Mouse (Mus musculus): Measurements from ENCODE around the gene Hydin. TPM values are rescaled to one million over a fixed set of nuclear protein-coding genes. Genes with fewer than 3 reads are reported as not detected.
"Not testable (repeated sequence)": the region's sequence is repeated elsewhere in the genome, so short reads cannot be mapped to it uniquely, and the experiment has no call there.

Gene Hydin
- polyA plus RNA-seq, 1 experiment from 2014 or later = 0.21 TPM

DNA sequence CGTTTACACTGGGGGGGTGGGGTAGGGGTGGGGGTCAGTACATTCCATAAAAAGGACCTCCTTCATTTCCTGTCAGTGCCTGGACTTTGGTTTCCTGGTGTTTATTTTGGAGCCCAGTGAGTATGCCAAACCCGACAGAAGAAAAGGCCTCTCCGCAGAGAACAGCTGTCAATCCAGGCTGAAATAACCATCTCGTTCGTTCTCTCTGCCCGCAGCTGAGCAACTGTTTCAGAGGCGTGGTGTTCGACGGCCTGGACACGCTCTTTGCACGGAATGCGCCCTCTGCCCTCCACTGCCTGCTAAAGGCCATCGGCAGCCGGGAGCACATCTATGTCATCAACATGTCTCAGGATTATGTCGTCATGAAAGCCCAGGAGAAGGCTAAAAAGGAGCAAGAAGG lies 258.5 kb downstream of the Hydin start:
- WGBS = 55% methylated on average over 15 of the region's 15 CpGs
- H3K4me1 ChIP-seq = peaks cover 4% of the 10 kb centered on the region
- H3K27me3 ChIP-seq (replicated peaks) = no peaks in the 10 kb centered on the region
- no peak overlapping the region for H3K9ac ChIP-seq
- ATAC-seq (ENCODE audit: extremely low read depth, insufficient number of reproducible peaks, low FRiP score, low TSS enrichment) = no peak
- no peak overlapping the region for H3K27ac ChIP-seq (replicated peaks)
- H3K36me3 ChIP-seq = no peaks in the 10 kb centered on the region
- H3K9me3 ChIP-seq = no peaks in the 10 kb centered on the region
- no peak overlapping the region for H3K4me3 ChIP-seq
- H3K4me2 ChIP-seq = no peak overlapping the region

DNA sequence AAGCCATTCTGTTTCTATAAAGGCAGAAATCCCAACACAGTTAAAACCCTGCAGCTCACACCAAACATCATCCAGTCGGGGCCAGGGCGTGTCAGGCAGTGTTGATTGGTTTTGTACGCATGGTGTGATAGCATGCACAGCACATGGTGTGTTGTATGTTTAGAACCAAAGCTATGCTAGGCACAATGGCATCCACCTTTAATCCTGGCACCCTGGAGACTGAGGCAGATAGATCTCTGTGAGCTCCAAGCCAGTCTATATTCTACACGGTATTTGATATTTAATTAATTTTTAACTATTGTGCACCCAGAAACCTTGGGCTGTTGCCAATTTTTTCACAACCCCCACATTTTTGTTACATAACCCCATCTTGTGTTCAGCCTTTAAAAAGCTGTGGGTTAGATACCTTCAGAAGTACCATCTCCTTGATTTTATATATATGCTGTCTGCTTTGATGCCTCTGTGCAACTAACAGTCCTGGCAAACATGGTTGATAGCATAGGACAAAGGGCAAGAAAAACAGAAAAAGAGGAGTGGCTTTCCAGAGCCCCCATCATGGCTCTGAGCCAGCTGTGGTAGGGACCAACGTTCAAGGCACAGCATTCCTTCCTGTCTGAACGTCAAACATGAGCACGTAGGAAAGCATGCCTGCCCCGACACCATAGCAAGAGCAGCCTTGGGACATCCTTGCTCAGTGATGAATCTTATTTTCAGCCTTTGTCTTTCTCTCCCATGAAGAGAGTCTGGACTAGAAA lies 263.4 kb downstream of the Hydin start:
- no peak for ATAC-seq (ENCODE audit: extremely low read depth, insufficient number of reproducible peaks, low FRiP score, low TSS enrichment)
- Histone ChIP-seq H3K4me3 (no peak overlapping the region), H3K4me1 (peaks cover 7% of the 10 kb centered on the region), H3K9ac (no peak overlapping the region), H3K27me3 (replicated peaks) (0 out of 2 replicates have a peak, but pooled peaks cover 7% of the 10 kb centered on the region), H3K9me3 (no peaks in the 10 kb centered on the region), H3K4me2 (no peak overlapping the region), H3K27ac (replicated peaks) (no peak overlapping the region), H3K36me3 (no peaks in the 10 kb centered on the region)
- WGBS = 54% methylated on average over 8 of the region's 8 CpGs

DNA sequence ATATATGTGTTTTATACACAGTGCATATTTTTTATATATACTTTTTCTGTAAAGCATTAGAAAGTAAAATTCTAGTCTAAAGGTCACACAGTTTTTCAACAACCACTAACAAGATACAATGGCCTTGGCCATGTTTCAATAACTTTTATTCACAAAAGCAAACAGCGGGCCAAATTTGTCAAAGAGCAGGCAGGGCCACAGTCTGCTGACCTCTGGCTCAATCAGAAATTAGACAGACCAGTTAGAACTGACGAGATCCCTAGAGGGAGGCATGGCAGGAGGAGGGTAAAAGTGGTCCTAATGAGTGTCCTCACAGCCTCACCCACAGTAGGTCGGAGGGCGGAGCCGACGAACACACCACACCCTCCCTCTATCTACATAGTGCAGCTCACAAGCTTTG lies 267.0 kb downstream of the Hydin start:
- H3K27ac ChIP-seq (replicated peaks) = no peak overlapping the region
- no peak overlapping the region for H3K4me3 ChIP-seq
- H3K4me1 ChIP-seq = 0 out of 2 replicates have a peak, but pooled peaks cover 3% of the 10 kb centered on the region
- ATAC-seq (ENCODE audit: extremely low read depth, insufficient number of reproducible peaks, low FRiP score, low TSS enrichment) = no peak
- no peaks in the 10 kb centered on the region for H3K36me3 ChIP-seq
- H3K4me2 ChIP-seq = no peak overlapping the region
- no peaks in the 10 kb centered on the region for H3K9me3 ChIP-seq
- 0 out of 2 replicates have a peak, but pooled peaks cover 7% of the 10 kb centered on the region for H3K27me3 ChIP-seq (replicated peaks)
- H3K9ac ChIP-seq = no peak overlapping the region
- 76% methylated on average over 6 of the region's 6 CpGs for WGBS

DNA sequence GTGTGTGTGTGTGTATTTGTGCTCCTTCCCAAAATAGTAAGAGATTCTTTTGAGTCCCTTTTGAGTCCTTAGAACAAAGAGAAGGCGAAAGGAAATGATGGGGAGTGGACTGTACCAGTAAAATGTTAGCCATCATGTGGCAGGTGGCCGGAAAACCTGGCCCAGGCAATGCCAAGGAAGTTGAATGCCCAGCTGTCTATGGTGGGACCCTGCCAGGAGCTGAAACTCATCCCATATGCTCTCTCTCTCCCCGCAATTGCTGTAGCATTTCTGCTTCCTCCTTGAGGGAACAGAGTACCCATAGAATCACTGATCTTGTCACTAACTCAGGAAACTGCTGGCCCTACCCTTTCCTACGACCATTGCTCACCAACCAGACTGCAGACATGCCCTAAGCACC lies 271.1 kb downstream of the Hydin start:
- H3K27ac ChIP-seq (replicated peaks) = no peak overlapping the region
- whole genome bisulfite sequencing = 67% methylated on average over 4 of the region's 4 CpGs
- H3K27me3 ChIP-seq (replicated peaks) = 0 out of 2 replicates have a peak, but pooled peaks cover 5% of the 10 kb centered on the region
- no peaks in the 10 kb centered on the region for H3K4me1 ChIP-seq
- no peak overlapping the region for H3K4me2 ChIP-seq
- ATAC-seq (ENCODE audit: extremely low read depth, insufficient number of reproducible peaks, low FRiP score, low TSS enrichment) = no peak
- no peaks in the 10 kb centered on the region for H3K9me3 ChIP-seq
- no peak overlapping the region for H3K9ac ChIP-seq
- H3K4me3 ChIP-seq = no peak overlapping the region
- no peaks in the 10 kb centered on the region for H3K36me3 ChIP-seq

DNA sequence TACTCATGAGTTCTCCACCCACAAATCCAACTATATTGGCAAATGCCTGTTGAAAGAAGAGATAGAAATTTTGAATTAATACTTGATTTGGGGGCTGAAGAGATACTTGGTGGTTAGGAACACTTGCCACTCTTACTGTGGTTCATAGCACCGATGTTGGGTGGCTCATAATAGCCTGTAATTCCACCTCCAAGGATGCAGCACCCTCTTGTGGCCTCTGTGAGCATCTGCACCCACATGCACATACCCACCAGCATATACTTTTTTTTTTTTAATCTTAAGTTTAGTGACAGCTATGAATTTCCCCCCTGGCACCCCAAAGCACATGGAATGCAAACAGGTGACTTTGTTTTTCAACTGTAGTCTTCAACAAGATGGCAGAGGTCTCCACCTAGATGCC lies 283.6 kb downstream of the Hydin start:
- ATAC-seq (ENCODE audit: extremely low read depth, insufficient number of reproducible peaks, low FRiP score, low TSS enrichment) = no peak
- WGBS = 70% methylated on average over 1 of the region's 1 CpGs
- H3K27ac ChIP-seq (replicated peaks) = no peak overlapping the region

DNA sequence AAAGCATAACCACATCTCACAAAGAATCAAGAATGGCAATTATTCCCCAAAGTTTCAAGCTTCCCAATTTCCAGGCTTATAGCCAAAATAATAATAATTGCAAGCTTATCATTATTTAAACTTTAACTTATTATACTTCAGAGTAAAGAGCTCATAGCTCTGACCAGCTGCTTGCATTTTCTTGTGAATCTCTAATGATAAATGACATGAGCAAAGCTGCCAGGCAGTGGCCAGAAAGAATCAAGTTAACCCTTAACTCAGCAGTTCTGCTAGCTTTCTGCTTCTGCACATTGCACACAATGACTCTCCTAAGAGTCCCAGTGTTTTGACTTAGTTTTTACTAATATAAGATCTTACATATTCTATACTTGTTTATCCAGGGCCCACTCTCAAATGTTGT lies 285.3 kb downstream of the Hydin start:
- not testable (repeated sequence) for H3K4me1 ChIP-seq; H3K4me3 ChIP-seq; H3K36me3 ChIP-seq; ATAC-seq (ENCODE audit: extremely low read depth, insufficient number of reproducible peaks, low FRiP score, low TSS enrichment); H3K9ac ChIP-seq; H3K4me2 ChIP-seq; H3K27ac ChIP-seq (replicated peaks); H3K9me3 ChIP-seq
- H3K27me3 ChIP-seq (replicated peaks) = peaks cover 24% of the 10 kb centered on the region; the same call in 1 of the 2 replicates

More for the DNA sequence above, 283.6 kb downstream of the Hydin start:
- Histone ChIP-seq H3K27me3 (replicated peaks) (peaks cover 10% of the 10 kb centered on the region; the same call in 1 of the 2 replicates), H3K4me3 (no peak overlapping the region), H3K36me3 (no peaks in the 10 kb centered on the region), H3K9ac (no peak overlapping the region), H3K4me1 (no peaks in the 10 kb centered on the region), H3K4me2 (no peak overlapping the region), H3K9me3 (peaks cover 4% of the 10 kb centered on the region; the same call in 1 of the 2 replicates)

DNA sequence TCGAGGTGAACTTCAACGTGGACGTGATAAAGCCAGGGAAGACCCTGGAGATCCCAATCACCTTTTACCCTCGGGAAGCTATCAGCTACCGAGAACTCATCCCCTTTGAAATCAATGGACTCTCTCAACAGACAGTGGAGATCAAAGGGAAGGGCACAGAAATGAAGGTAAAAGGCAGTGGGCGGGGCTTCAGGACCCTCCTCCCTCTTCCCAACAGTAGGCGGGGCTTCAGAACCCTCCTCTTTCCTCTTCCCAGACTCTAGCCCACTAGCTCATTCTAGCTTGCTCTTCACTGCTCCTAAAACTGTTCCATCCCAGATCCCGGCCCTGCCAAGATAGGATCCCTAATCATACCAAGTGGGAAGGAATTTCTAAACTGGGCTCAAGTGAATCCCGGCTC lies 325.9 kb downstream of the Hydin start:
- H3K4me3 ChIP-seq = no peak overlapping the region
- no peak overlapping the region for H3K4me2 ChIP-seq
- no peaks in the 10 kb centered on the region for H3K9me3 ChIP-seq
- WGBS = 65% methylated on average over 9 of the region's 9 CpGs
- H3K9ac ChIP-seq = no peak overlapping the region
- H3K36me3 ChIP-seq = no peaks in the 10 kb centered on the region
- no peak for ATAC-seq (ENCODE audit: extremely low read depth, insufficient number of reproducible peaks, low FRiP score, low TSS enrichment)
- peaks cover 14% of the 10 kb centered on the region; the same call in 1 of the 2 replicates for H3K27me3 ChIP-seq (replicated peaks)
- no peak overlapping the region for H3K27ac ChIP-seq (replicated peaks)
- no peaks in the 10 kb centered on the region for H3K4me1 ChIP-seq

DNA sequence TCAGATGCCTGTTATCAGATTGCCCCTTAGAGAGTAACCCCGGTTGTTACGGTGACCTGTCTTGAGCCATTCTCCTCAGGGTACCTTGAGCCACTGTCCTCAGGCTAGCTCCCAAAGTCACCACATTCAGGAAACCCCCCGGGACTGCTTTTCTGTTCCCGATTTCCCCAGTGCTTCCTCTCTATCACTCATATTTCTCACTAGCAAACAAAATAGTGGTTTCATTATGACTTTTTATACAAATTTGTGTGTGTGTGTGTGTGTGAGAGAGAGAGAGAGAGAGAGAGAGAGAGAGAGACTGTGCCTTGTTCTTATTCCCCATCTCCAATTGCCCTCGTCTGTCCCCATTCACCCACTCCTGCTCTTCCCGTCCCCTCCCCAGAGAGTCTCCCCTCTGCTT lies 327.4 kb downstream of the Hydin start:
- Histone ChIP-seq H3K4me1 (no peaks in the 10 kb centered on the region), H3K4me2 (no peak overlapping the region), H3K4me3 (no peak overlapping the region), H3K9me3 (no peaks in the 10 kb centered on the region), H3K9ac (no peak overlapping the region), H3K27ac (replicated peaks) (no peak overlapping the region), H3K27me3 (replicated peaks) (peaks cover 14% of the 10 kb centered on the region; the same call in 1 of the 2 replicates), H3K36me3 (no peaks in the 10 kb centered on the region)
- 64% methylated on average over 6 of the region's 6 CpGs for WGBS
- ATAC-seq (ENCODE audit: extremely low read depth, insufficient number of reproducible peaks, low FRiP score, low TSS enrichment) = no peak

DNA sequence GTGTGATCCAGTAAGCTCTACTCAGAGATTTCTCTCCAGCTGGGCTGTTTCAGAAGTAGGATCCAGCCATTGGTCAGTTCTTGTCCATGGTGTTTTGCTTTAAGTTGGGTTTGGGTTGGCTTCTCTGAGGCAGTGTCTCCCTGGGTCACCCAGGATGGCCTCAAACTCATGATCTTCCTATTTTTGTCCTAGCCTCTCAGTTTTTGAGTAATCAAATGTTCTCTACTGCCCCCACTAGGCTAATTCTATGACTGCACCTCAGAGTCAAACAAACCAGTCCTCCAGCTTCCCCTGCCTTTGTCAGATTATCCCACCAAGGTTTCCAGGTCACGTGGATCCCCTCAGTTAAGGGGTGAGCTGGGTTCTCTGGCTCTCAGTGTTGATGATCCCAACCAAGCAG lies 337.8 kb downstream of the Hydin start:
- no peak overlapping the region for H3K4me3 ChIP-seq
- H3K4me2 ChIP-seq = no peak overlapping the region
- no peak overlapping the region for H3K9ac ChIP-seq
- no peak for ATAC-seq (ENCODE audit: extremely low read depth, insufficient number of reproducible peaks, low FRiP score, low TSS enrichment)
- H3K36me3 ChIP-seq = no peaks in the 10 kb centered on the region
- H3K9me3 ChIP-seq = no peaks in the 10 kb centered on the region
- 3% methylated on average over 1 of the region's 1 CpGs for WGBS
- no peaks in the 10 kb centered on the region for H3K4me1 ChIP-seq
- H3K27me3 ChIP-seq (replicated peaks) = 0 out of 2 replicates have a peak, but pooled peaks cover 5% of the 10 kb centered on the region
- no peak overlapping the region for H3K27ac ChIP-seq (replicated peaks)

DNA sequence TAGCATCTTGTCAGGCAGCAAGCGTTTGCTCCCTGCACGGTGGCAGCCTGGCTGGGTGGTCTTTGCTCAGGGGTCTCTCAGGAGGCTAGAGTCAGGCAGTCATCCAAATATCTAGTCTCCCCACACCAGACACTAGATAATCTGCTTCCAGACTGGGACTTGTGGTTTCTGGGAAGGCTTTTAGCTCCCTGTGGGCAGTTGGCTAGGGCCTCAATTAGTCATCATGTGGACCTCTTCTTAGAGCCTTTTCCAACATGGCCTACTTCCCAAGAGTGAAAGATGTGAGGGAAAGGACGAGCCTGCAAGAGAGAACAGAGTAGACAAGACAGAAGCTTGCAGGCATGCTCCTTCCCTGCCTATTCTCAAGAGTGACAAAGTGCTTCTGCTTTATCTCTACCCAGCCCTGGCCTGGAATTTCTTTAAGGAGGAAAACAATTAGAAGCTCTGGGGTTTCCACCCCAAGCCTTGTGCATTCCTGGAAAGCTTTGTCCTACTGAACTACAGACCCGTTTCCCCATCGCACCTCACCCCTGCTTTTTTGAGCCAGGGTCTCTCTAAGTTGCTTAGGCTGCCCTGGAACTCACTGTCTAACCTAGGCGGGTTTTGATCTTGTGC lies 338.7 kb downstream of the Hydin start:
- Histone ChIP-seq H3K27me3 (replicated peaks) (no peaks in the 10 kb centered on the region), H3K9me3 (no peaks in the 10 kb centered on the region), H3K4me3 (no peak overlapping the region), H3K27ac (replicated peaks) (no peak overlapping the region), H3K4me1 (no peaks in the 10 kb centered on the region), H3K36me3 (no peaks in the 10 kb centered on the region), H3K9ac (no peak overlapping the region), H3K4me2 (no peak overlapping the region)
- WGBS = 46% methylated on average over 6 of the region's 6 CpGs
- ATAC-seq (ENCODE audit: extremely low read depth, insufficient number of reproducible peaks, low FRiP score, low TSS enrichment) = no peak

DNA sequence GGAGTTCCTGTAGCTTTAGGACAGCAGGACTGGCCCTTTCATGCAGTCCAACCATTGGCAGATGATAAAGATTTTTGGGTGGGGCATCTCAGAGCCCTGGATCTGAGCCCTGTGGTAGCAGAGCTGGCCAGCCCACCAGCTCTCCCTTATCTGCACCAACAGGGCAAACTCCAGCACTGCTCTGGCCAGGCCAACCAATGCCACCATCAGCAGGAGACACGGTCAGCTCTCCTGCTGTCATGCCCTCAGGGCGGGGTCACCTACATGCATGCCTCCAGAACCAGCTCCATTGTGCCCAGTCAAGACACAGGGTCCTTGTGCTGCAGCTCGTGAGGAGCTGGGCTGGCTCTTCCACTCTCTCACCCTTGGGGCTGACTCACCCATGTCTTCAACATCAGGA lies 349.0 kb downstream of the Hydin start:
- Histone ChIP-seq H3K36me3 (no peaks in the 10 kb centered on the region), H3K27ac (replicated peaks) (no peak overlapping the region), H3K4me3 (no peak overlapping the region), H3K4me2 (no peak overlapping the region), H3K9me3 (no peaks in the 10 kb centered on the region), H3K27me3 (replicated peaks) (peaks cover 40% of the 10 kb centered on the region), H3K9ac (no peak overlapping the region), H3K4me1 (peaks cover 24% of the 10 kb centered on the region)
- 70% methylated on average over 3 of the region's 3 CpGs for WGBS
- ATAC-seq (ENCODE audit: extremely low read depth, insufficient number of reproducible peaks, low FRiP score, low TSS enrichment) = no peak

Data from heart, embryonic 13.5 days (tissue).